Mouse (Mus musculus) forebrain, embryonic 13.5 days (tissue): ENCODE measurements around the gene Lrrc4. TPM values are rescaled to one million over a fixed set of nuclear protein-coding genes. Genes with fewer than 3 reads are reported as not detected.

Source experiments
- ATAC-seq: fragments of 200-750 bp; cut with Nextera tagmentation; 2 replicates; pipeline ENCODE4 v1.8.0; 2017
- H3K27ac ChIP-seq: fragments of 300-500 bp; sonication (generic); 2 replicates; pipeline ENCODE4 v1.5.1; 2015; ENCODE audit warnings: inconsistent platforms, mild to moderate bottlenecking, moderate library complexity
- H3K27me3 ChIP-seq: fragments of 300-500 bp; sonication (generic); 2 replicates; pipeline ENCODE4 v1.6.1; 2015; ENCODE audit warnings: mild to moderate bottlenecking, inconsistent platforms
- H3K36me3 ChIP-seq: fragments of 300-500 bp; sonication (generic); 2 replicates; pipeline ENCODE4 v1.6.1; 2015; ENCODE audit warnings: mild to moderate bottlenecking, inconsistent platforms; ENCODE audit not compliant: poor library complexity, severe bottlenecking
- H3K4me1 ChIP-seq: fragments of 300-500 bp; sonication (generic); 2 replicates; pipeline ENCODE4 v1.6.1; 2015; ENCODE audit warnings: inconsistent platforms
- H3K4me2 ChIP-seq: fragments of 300-500 bp; sonication (generic); 2 replicates; pipeline ENCODE4 v1.6.1; 2015; ENCODE audit warnings: inconsistent platforms, mild to moderate bottlenecking, moderate library complexity
- H3K4me3 ChIP-seq: fragments of 300-500 bp; sonication (generic); 2 replicates; pipeline ENCODE4 v1.5.1; 2015; ENCODE audit warnings: mild to moderate bottlenecking, inconsistent platforms
- H3K9ac ChIP-seq: fragments of 300-500 bp; sonication (generic); 2 replicates; pipeline ENCODE4 v1.6.1; 2015; ENCODE audit warnings: mild to moderate bottlenecking, inconsistent platforms
- H3K9me3 ChIP-seq: fragments of 300-500 bp; sonication (generic); replicated peaks from 2 replicates; pipeline ENCODE4 v1.6.1; 2016; ENCODE audit warnings: inconsistent platforms
- WGBS: fragments of 180-500 bp; shearing (Covaris S2); methylation state at CpG from one replicate; pipeline ENCODE4 v1.1.7; 2015; 5-methylcytosine and 5-hydroxymethylcytosine counted together
- polyA plus RNA-seq: library from polyadenylated mRNA; unstranded; fragments of >200 nt; fragmentation: Nextera tagmentation; extraction: Ambion mirVana; gene quantifications from 2 replicates; pipeline ENCODE4 v1.2.1, GENCODE M21; 2015

Lrrc4 gene
- polyA plus RNA-seq, 1 experiment from 2014 or later, result 4.3 TPM

- Histone ChIP-seq H3K9me3 (no peaks in the 10 kb centered on the region), H3K27me3 (no peaks in the 10 kb centered on the region), H3K9ac (no peak overlapping the region), H3K4me3 (no peak overlapping the region), H3K4me1 (peaks cover 15% of the 10 kb centered on the region), H3K36me3 (no peaks in the 10 kb centered on the region), H3K27ac (no peak overlapping the region), H3K4me2 (no peak overlapping the region)
- 89% methylated on average over 1 of the region's 1 CpGs for WGBS
- ATAC-seq, result no peak
These were observed 152.7 kb downstream of the Lrrc4 start for GRCm38 (mm10) chr6:28678896-28679295.

GRCm38 (mm10) chr6:28674686-28675085 is 156.9 kb downstream of the Lrrc4 start:
- Histone ChIP-seq H3K4me3 (no peak overlapping the region), H3K9ac (no peak overlapping the region), H3K27me3 (no peaks in the 10 kb centered on the region), H3K36me3 (no peaks in the 10 kb centered on the region), H3K9me3 (no peaks in the 10 kb centered on the region), H3K4me1 (no peaks in the 10 kb centered on the region), H3K4me2 (no peak overlapping the region), H3K27ac (no peak overlapping the region)
- WGBS, result 100% methylated on average over 1 of the region's 1 CpGs
- no peak for ATAC-seq

- no peak overlapping the region for H3K9ac ChIP-seq
- no peak for ATAC-seq
- no peak overlapping the region for H3K27ac ChIP-seq
- no peaks in the 10 kb centered on the region for H3K4me1 ChIP-seq
- WGBS, result 85% methylated on average over 1 of the region's 1 CpGs
- H3K4me2 ChIP-seq, result no peak overlapping the region
- no peaks in the 10 kb centered on the region for H3K36me3 ChIP-seq
- no peaks in the 10 kb centered on the region for H3K27me3 ChIP-seq
- H3K9me3 ChIP-seq, result no peaks in the 10 kb centered on the region
- no peak overlapping the region for H3K4me3 ChIP-seq
These were observed 159.2 kb downstream of the Lrrc4 start for GRCm38 (mm10) chr6:28672388-28672787.

GRCm38 (mm10) chr6:28669251-28669650 is 162.3 kb downstream of the Lrrc4 start:
- Histone ChIP-seq H3K36me3 (no peaks in the 10 kb centered on the region), H3K4me2 (no peak overlapping the region), H3K27ac (no peak overlapping the region), H3K27me3 (no peaks in the 10 kb centered on the region), H3K9me3 (no peaks in the 10 kb centered on the region), H3K4me1 (peaks cover 3% of the 10 kb centered on the region; the same call in 1 of the 2 replicates), H3K9ac (no peak overlapping the region), H3K4me3 (no peak overlapping the region)
- no peak for ATAC-seq
- 92% methylated on average over 5 of the region's 5 CpGs for WGBS

GRCm38 (mm10) chr6:28667586-28667985 is 164.0 kb downstream of the Lrrc4 start:
- no peaks in the 10 kb centered on the region for H3K27me3 ChIP-seq
- no peak for ATAC-seq
- H3K9me3 ChIP-seq, result no peaks in the 10 kb centered on the region
- no peak overlapping the region for H3K4me3 ChIP-seq
- no peak overlapping the region for H3K4me2 ChIP-seq
- no peaks in the 10 kb centered on the region for H3K36me3 ChIP-seq
- H3K4me1 ChIP-seq, result peaks cover 6% of the 10 kb centered on the region
- 93% methylated on average over 1 of the region's 1 CpGs for WGBS
- H3K9ac ChIP-seq, result no peak overlapping the region
- no peak overlapping the region for H3K27ac ChIP-seq

GRCm38 (mm10) chr6:28664716-28665115 is 166.8 kb downstream of the Lrrc4 start:
- Histone ChIP-seq H3K4me1 (peaks cover 6% of the 10 kb centered on the region), H3K27me3 (no peaks in the 10 kb centered on the region), H3K4me2 (no peak overlapping the region), H3K9me3 (no peaks in the 10 kb centered on the region), H3K36me3 (no peaks in the 10 kb centered on the region), H3K27ac (no peak overlapping the region), H3K4me3 (no peak overlapping the region), H3K9ac (no peak overlapping the region)
- no peak for ATAC-seq
- WGBS, result 73% methylated on average over 3 of the region's 3 CpGs

GRCm38 (mm10) chr6:28663670-28664069 is 167.9 kb downstream of the Lrrc4 start:
- 84% methylated on average over 5 of the region's 5 CpGs for WGBS
- Histone ChIP-seq H3K4me3 (no peak overlapping the region), H3K27me3 (no peaks in the 10 kb centered on the region)

GRCm38 (mm10) chr6:28663004-28663403 is 168.5 kb downstream of the Lrrc4 start:
- WGBS, result 79% methylated on average over 3 of the region's 3 CpGs
- no peak overlapping the region for H3K27ac ChIP-seq

More at GRCm38 (mm10) chr6:28663670-28664069, 167.9 kb downstream of the Lrrc4 start:
- Histone ChIP-seq H3K4me1 (peaks cover 14% of the 10 kb centered on the region), H3K27ac (no peak overlapping the region), H3K9me3 (no peaks in the 10 kb centered on the region), H3K9ac (no peak overlapping the region), H3K36me3 (no peaks in the 10 kb centered on the region), H3K4me2 (no peak overlapping the region)
- no peak for ATAC-seq

GRCm38 (mm10) chr6:28656511-28656910 is 175.0 kb downstream of the Lrrc4 start:
- H3K36me3 ChIP-seq, result no peaks in the 10 kb centered on the region
- 94% methylated on average over 5 of the region's 5 CpGs for WGBS
- no peaks in the 10 kb centered on the region for H3K27me3 ChIP-seq
- peaks cover 8% of the 10 kb centered on the region for H3K4me1 ChIP-seq
- H3K9ac ChIP-seq, result no peak overlapping the region
- no peak for ATAC-seq
- H3K27ac ChIP-seq, result no peak overlapping the region
- no peak overlapping the region for H3K4me2 ChIP-seq
- no peaks in the 10 kb centered on the region for H3K9me3 ChIP-seq
- H3K4me3 ChIP-seq, result no peak overlapping the region

More at GRCm38 (mm10) chr6:28663004-28663403, 168.5 kb downstream of the Lrrc4 start:
- Histone ChIP-seq H3K36me3 (no peaks in the 10 kb centered on the region), H3K9ac (no peak overlapping the region), H3K27me3 (no peaks in the 10 kb centered on the region), H3K4me3 (no peak overlapping the region), H3K9me3 (no peaks in the 10 kb centered on the region), H3K4me2 (no peak overlapping the region), H3K4me1 (peaks cover 14% of the 10 kb centered on the region)
- no peak for ATAC-seq

- Histone ChIP-seq H3K4me1 (peaks cover 8% of the 10 kb centered on the region), H3K9me3 (no peaks in the 10 kb centered on the region), H3K4me2 (no peak overlapping the region), H3K9ac (no peak overlapping the region), H3K27me3 (no peaks in the 10 kb centered on the region), H3K4me3 (no peak overlapping the region), H3K36me3 (no peaks in the 10 kb centered on the region), H3K27ac (no peak overlapping the region)
- no peak for ATAC-seq
These were observed 186.3 kb downstream of the Lrrc4 start for GRCm38 (mm10) chr6:28645231-28645630.

- Histone ChIP-seq H3K9me3 (no peaks in the 10 kb centered on the region), H3K27ac (no peak overlapping the region), H3K4me1 (peaks cover 15% of the 10 kb centered on the region), H3K4me2 (no peak overlapping the region), H3K27me3 (no peaks in the 10 kb centered on the region), H3K9ac (no peak overlapping the region), H3K4me3 (no peak overlapping the region), H3K36me3 (no peaks in the 10 kb centered on the region)
- no peak for ATAC-seq
- 57% methylated on average over 2 of the region's 2 CpGs for WGBS
These were observed 188.6 kb downstream of the Lrrc4 start for GRCm38 (mm10) chr6:28642909-28643308.

- peaks cover 22% of the 10 kb centered on the region for H3K4me1 ChIP-seq
- ATAC-seq, result no peak
- no peaks in the 10 kb centered on the region for H3K36me3 ChIP-seq
- no peaks in the 10 kb centered on the region for H3K27me3 ChIP-seq
- no peak overlapping the region for H3K9ac ChIP-seq
- no peak overlapping the region for H3K4me3 ChIP-seq
- whole genome bisulfite sequencing, result 93% methylated on average over 5 of the region's 5 CpGs
- H3K4me2 ChIP-seq, result no peak overlapping the region
- no peak overlapping the region for H3K27ac ChIP-seq
- no peaks in the 10 kb centered on the region for H3K9me3 ChIP-seq
These were observed 191.5 kb downstream of the Lrrc4 start for GRCm38 (mm10) chr6:28640088-28640487.

GRCm38 (mm10) chr6:28635531-28636348 is 195.8 kb downstream of the Lrrc4 start:
- H3K9me3 ChIP-seq, result no peaks in the 10 kb centered on the region
- H3K36me3 ChIP-seq, result no peaks in the 10 kb centered on the region
- H3K27me3 ChIP-seq, result no peaks in the 10 kb centered on the region
- H3K9ac ChIP-seq, result no peak overlapping the region
- no peak overlapping the region for H3K4me2 ChIP-seq
- no peak for ATAC-seq
- no peak overlapping the region for H3K4me3 ChIP-seq
- WGBS, result 82% methylated on average over 6 of the region's 6 CpGs
- peaks cover 33% of the 10 kb centered on the region for H3K4me1 ChIP-seq
- no peak overlapping the region for H3K27ac ChIP-seq
